Mouse (Mus musculus): ENCODE measurements at regions not wholly inside any gene's neighbourhood (a gene's known extent, or its start where the extent isn't known, plus 50 kb on each side); places are given as distances from the start of the nearest gene placed in this dataset.

DNA sequence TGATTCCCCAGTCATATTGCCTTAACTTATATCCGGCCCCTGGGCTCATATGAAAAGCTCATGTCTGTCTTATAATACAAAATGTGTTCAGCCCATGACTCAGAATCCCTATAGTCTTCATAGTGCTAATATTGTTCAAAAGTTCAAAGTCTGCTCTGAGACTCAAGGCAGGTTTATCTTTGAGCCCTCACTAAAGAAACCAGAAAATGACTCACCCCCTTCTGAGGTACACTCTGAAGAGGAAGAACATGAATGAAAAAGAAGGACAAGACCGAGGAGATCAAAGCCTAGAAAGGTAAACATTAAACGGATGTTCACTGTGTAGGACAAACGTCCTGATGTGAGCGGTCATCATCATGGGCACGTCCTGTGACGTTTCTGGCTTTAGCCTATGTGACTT, 145.1 kb upstream of the Id4 start:
- DNase-seq = no peak

DNA sequence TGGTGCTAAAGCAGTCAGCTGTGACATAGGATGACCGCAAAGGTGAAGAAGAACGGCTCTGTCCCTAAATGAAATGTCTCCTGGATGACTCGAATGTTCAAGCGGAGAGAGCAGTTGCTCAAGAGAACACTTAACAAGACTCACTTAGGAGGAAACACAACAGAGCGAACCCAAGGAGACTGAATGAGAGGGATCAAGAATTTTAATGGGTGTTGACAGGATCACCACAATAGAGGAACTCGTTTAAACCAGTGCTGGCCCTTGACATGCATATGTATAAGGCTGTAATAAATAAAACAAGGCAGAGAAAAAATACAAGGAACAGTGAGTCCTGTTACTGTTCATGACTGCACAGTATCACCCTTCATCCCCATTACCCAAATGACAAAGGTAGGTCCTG, 134.4 kb upstream of the Id4 start:
- DNase-seq = no peak

- DNase-seq = no peak
Measured at GRCm38 (mm10) chr13:48130724-48131123, 130.3 kb upstream of the Id4 start.

GRCm38 (mm10) chr13:48131681-48132080, 129.3 kb upstream of the Id4 start:
- DNase-seq = no peak

DNA sequence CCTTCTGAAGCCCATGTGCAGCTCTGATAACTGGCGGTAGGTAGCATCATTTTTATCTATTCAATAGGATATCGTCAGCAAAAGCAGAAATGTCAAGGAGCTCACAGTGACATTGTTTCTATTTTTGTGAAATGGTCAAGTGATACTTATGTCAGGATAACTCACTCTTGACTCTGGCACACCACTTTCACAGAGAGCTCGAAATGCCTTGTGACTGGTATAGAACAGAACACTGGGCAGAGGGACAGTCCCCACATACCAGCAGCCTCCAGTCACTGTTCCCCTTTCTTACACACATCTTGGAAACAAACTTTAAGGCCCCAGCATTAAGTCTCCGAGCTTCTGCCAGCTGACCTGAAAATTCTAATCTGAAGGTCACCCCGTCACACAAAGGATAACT, 115.1 kb upstream of the Id4 start:
- no peak for DNase-seq

DNA sequence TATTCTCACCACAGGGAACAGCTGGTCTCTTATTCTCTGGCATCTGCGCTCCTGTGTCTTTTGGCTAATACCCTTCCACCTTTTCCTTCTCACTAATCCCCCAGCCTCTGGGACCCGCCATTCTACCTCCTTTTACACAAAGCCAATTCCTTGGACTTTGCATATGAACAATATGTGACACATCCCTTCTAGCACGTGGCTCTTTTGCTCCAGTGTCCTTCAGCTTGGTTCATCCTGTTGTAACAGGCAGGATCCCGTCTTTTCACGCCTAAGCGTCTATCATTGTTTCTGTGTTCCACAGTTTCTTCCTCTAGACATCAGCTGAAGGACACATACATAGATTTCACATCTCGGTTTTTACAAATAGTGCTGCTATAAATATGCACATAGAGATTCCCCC, 114.0 kb upstream of the Id4 start:
- no peak for DNase-seq

DNA sequence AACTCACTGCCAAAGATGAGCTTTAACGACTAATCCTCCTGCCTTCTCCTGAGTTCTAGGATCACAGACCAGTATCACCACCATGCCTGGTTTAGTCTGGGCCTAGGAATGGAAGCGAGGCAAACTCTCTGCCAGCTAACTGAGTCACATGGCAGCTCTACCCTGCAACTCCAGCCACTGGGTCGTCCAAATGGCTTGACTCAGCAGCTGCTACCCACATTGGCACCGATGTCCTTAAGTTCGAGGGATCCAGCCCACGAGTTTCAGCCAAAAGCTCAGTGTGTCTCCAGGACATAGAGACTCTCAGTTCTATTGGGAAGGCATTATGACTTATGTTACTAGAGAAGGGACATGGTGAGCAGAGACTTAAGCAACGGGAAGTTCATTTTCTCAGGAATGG, 107.8 kb upstream of the Id4 start:
- DNase-seq = no peak

- no peak for DNase-seq
Measured at GRCm38 (mm10) chr13:48153684-48154413, 107.2 kb upstream of the Id4 start.

DNA sequence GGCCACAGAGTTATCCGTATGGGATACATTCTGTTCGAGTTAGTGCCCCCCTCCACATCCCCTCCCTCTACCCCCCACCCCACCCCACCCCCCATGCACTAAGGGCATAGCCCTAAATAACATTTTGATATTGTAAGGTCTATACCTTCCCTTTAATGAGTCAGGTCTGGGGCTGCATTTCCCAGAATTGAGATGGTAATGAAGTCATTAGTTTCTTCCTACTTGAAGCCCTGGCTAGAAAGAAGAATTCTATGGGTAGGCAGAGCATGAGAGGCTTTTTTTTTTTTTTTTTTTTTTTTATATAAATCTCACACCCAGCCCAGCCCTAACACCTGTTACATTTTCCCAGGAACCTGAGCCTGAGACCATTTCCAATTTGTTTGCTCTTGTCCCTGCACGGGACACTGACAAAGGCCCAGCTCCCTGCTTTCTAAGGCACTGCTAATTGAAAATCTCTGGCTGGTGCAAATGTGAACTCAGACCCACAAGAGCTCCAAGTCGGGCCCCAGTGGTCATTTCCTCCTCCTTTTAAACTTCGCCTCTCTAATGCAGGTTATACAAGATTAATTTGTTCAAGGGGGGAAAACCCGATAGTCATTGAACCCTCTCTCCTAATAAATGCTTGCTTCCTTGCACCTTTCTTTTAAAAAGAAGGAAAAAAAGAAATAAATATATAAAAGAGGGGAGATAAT, 106.5 kb upstream of the Id4 start:
- DNase-seq = no peak

DNA sequence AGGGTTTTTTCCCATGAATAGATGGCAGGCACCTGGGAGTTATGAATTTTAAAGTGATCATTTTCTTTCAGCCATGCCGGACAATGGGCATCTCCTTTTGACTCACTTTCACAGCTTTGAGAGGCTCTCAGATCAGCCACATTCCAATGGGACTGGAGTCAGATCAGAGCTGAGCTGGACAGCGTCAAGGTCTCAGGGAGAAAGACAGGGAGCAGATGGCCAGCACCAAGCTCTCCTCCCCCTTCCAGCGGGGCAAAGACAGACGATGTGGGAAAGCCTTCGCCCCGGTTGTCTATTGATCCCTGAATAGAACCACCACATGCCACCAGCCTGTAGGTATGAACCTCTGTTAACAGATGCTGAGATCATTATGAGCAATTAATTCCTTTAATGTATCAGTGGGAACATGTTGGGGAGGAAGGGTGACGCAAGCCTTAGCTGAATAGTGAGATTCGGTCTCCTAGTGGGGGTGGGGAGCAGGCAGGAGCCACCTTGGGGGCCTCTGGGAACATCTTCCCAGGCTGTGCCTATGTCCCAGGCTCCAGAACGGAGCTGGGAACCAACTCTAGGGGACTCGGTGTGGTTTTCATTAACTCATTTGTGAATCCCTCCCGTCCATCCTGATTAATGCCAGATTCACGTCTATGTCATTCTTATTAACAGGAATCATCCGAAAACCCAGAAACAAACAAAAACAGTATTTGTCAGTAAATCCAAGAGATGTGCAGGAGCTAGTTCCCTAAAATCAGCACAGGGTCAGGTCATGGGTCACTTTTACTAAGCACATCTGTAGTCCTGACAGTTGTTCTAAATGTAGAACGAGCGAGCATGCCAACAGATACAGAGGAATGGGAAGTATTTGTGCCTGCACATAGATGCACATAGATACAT, 101.8 kb upstream of the Id4 start:
- no peak for DNase-seq

DNA sequence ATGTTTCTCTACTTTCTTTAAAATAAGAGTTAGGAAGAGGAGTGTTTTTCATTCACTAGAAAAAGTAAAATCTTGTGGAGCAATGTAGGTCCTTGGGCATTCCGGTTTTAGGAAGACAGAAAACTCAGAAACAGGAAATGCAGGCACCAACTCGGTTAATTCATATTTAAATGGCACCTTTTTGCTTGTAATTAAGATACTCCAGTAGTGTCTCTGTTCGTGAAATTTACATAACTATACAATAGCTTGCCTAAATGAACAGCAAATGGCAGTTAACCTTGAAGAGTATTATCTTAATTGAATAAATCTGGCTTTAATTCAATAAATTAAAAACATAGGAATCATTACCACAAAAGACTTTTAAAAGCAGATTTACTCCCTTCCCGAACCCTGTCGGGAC, 100.9 kb upstream of the Id4 start:
- DNase-seq = no peak

GRCm38 (mm10) chr13:48161339-48161738, 99.7 kb upstream of the Id4 start:
- DNase-seq = no peak

DNA sequence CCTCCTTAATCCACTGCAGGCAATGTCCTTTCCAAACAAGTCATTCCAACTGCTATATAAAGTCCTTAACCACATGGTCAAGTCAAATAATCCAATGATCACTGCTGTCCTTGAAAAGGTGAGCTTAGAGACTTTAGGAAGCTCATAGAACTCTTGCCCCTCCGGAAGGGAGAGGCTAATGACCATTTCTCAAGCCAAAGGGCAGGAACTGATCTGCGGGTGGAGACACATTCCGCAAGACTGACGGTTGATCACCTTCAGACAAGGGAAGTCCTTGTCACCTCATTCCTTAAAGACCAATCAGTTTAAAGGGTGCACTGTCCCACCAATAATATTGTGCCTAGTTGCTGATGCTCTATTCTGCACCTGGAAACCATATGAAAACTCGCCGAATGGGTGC, 96.4 kb upstream of the Id4 start:
- DNase-seq = no peak

DNA sequence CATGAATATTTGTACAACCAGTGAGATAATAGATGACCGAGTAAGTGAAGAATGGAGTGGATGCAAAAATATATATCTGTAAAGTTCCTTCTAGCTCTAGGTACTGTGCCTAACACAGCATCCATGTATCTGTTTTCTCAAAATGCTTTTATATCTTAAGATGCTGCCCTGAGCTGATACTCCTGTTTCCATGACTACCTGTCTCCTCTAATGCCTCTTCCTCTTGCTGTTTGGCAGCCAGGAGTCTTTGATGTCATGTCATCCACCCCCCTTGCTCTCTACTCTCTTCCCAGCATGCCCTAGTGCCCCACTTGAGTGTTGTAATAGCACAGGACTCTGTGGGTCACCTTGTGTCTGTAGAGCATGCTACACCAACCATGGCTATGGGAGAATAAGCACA, 95.2 kb upstream of the Id4 start:
- no peak for DNase-seq

- no peak for DNase-seq
Measured at GRCm38 (mm10) chr13:48167976-48168375, 93.1 kb upstream of the Id4 start.

DNA sequence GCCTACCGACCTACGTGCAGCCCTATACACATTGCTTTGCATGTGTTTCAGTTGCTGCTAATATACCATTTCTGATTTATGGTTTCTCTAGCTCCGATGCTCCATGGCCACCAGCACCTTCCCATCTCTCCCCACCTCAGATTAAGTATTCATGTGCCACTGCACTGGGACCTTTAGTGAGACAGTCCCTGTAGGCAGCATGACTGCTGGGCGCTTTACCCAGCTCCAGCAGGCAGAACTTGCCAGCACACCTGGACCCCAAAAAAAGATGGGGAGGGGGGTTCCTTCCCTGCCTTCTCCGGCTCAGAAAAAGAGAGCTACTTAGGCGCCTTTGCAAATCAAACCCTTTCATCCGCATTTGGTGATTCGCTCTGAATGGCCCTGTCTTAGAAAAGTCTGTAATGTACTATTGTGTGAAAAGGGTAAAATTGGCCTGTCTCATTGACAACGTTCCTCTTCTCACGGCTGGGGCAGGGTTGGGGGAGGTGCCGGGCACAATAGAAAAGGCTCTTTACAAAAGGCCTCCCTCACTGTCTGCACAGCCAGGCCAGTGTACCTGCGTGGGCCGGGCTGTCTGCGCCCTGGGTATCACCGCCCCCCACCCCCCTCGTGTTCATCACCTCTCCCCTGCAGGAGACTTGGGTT, 89.6 kb upstream of the Id4 start:
- no peak for DNase-seq

GRCm38 (mm10) chr13:48171994-48172393, 89.0 kb upstream of the Id4 start:
- no peak for DNase-seq

DNA sequence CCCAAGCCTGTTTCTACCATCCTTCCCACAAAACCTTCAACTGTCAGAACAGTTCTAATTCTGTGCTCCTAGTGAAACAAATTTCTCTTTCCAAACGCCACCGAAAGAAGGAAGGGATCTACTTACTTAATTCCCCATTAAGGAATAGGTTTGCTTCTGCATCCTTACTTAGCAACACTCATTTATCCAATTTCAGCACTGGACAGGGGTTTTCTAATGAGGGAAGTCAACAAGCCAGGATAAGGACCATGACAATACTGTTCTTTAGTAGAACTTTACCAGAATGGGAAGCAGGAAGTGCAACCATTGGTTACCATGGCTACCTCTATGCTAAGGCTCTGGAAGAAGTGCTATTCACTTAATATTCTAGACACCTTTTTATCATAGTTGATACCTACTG, 68.6 kb upstream of the Id4 start:
- no peak for DNase-seq

DNA sequence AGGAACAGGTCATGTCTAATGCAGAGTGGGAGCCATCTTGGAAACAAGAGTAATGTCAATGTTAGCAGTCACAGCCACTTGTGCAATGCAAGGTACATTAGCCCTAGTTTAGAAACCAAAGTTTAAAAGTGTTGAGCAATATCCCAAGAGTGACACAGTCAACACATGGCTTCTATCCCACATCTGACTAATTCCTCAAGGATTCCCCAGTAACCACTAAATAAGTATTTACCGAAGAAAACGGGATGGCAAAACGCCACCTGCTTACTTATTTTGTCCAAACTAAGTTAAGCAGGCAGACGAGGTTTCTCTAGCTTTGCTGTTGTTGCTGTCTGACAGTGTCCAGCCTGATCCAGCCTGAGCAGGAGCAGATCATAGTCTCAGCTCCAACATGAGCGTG, 67.1 kb upstream of the Id4 start:
- DNase-seq = no peak

- no peak for DNase-seq
Measured at GRCm38 (mm10) chr13:48207824-48208223, 53.2 kb upstream of the Id4 start.
